ENCODE assay signal across 16 mouse cellular contexts in genomic region chr1:152549061-152549738, GRCm38 (mm10).
DNase-seq lines count a peak whose midpoint lies in the region; ATAC-seq and TF ChIP-seq lines count a peak whose summit lies in the region.
"Had no signal": no experiment of that assay in that cellular context is flagged by ENCODE, and none has a peak within 500 bp of the region (broad histone marks: within the 10 kb centered on the region; RNA-seq: fewer than 3 reads in every experiment).

No protein-coding gene starts in this region.

- 76% methylated on average over 13 of the region's 13 CpGs for WGBS in kidney, adult 2 months
- 45% methylated on average over 13 of the region's 13 CpGs for WGBS in lung, embryonic 15.5 days
- WGBS in limb, embryonic 14.5 days = 25% methylated on average over 13 of the region's 13 CpGs

- DNase-seq in kidney, adult 2 months = no peak
- DNase-seq in kidney, adult 11 months = no peak
- no peak for DNase-seq in lung, adult 18-20 months
- peak; percentile 53 for DNase-seq in limb, embryonic 14.5 days (ENCODE audit: low spot score)
- DNase-seq in embryo, embryonic 9.5 days (ENCODE audit: extremely low spot score) = no peak
- DNase-seq: cerebellum, adult 9-10 months; gastrocnemius, postnatal 25 days had no signal

- no peak for TF ChIP-seq POLR2A in kidney, adult 2 months (IDR thresholded peaks at IDR 0.05; ENCODE audit: low read depth, low read length)
- no peak for TF ChIP-seq POLR2A in limb, embryonic 14.5 days (IDR thresholded peaks at IDR 0.05; ENCODE audit: borderline replicate concordance, extremely low read depth, insufficient read depth, insufficient read length)

- no peak overlapping the region for H3K9ac ChIP-seq in lung, embryonic 15.5 days
- no peak overlapping the region for H3K9ac ChIP-seq in limb, embryonic 14.5 days (ENCODE audit: low read depth, low read length, severe bottlenecking)
- H3K9ac ChIP-seq: forebrain, embryonic 13.5 days; liver, embryonic 14.5 days; midbrain, embryonic 15.5 days had no signal

- peaks cover 7% of the 10 kb centered on the region; the same call in 1 of the 2 replicates for H3K4me1 ChIP-seq in kidney, adult 2 months (ENCODE audit: control insufficient read depth, insufficient read depth, low read length)
- H3K4me1 ChIP-seq in lung, embryonic 15.5 days = peaks cover 27% of the 10 kb centered on the region
- peaks cover 46% of the 10 kb centered on the region for H3K4me1 ChIP-seq in limb, embryonic 14.5 days (ENCODE audit: control insufficient read depth, insufficient read depth, low read length)
- H3K4me1 ChIP-seq: forebrain, embryonic 13.5 days; megakaryocyte, embryonic 14.5 days; midbrain, embryonic 15.5 days had no signal

- H3K27ac ChIP-seq in kidney, adult 2 months (ENCODE audit: insufficient read depth, low read depth, low read length) = peak overlapping the region; percentile 20; the same call in 1 of the 2 replicates
- H3K27ac ChIP-seq in lung, embryonic 15.5 days = peak overlapping the region; percentile 62
- H3K27ac ChIP-seq in limb, embryonic 14.5 days (replicated peaks; ENCODE audit: low read depth, low read length) = peak overlapping the region; percentile 54
- H3K27ac ChIP-seq: forebrain, embryonic 13.5 days; hindbrain, postnatal 0 days; liver, embryonic 14.5 days; midbrain, embryonic 15.5 days had no signal

- peaks cover 16% of the 10 kb centered on the region; the same call in 1 of the 2 replicates for H3K36me3 ChIP-seq in kidney, adult 2 months (ENCODE audit: control insufficient read depth, insufficient read depth, low read length)
- H3K36me3 ChIP-seq in lung, embryonic 15.5 days = peaks cover 16% of the 10 kb centered on the region
- H3K36me3 ChIP-seq in limb, embryonic 14.5 days (ENCODE audit: control insufficient read depth, insufficient read depth, low read length) = peaks cover 25% of the 10 kb centered on the region
- H3K36me3 ChIP-seq: G1E; midbrain, embryonic 15.5 days had no signal

- peak; percentile 70; the same call in 1 of the 2 replicates for ATAC-seq in lung, embryonic 15.5 days (ENCODE audit: borderline replicate concordance, extremely low read depth, low FRiP score, low TSS enrichment)
- peak; percentile 77 for ATAC-seq in limb, embryonic 14.5 days (ENCODE audit: low FRiP score, low read depth)
- no peak for ATAC-seq in megakaryocyte, adult 5-6 weeks (ENCODE audit: poor library complexity, severe bottlenecking)
- ATAC-seq: CD4-positive, CD25-positive, alpha-beta regulatory T cell, adult 4 months; forebrain, embryonic 13.5 days; hindbrain, postnatal 0 days; midbrain, embryonic 15.5 days had no signal

- no peaks in the 10 kb centered on the region for H3K27me3 ChIP-seq in kidney, adult 2 months (replicated peaks; ENCODE audit: control insufficient read depth, insufficient read depth, low read length)
- no peaks in the 10 kb centered on the region for H3K27me3 ChIP-seq in lung, embryonic 15.5 days
- H3K27me3 ChIP-seq in limb, embryonic 14.5 days (ENCODE audit: control insufficient read depth, insufficient read depth, low read length) = no peaks in the 10 kb centered on the region
- H3K27me3 ChIP-seq: forebrain, embryonic 13.5 days; midbrain, embryonic 15.5 days had no signal

- no peak overlapping the region for H3K4me3 ChIP-seq in kidney, adult 2 months (ENCODE audit: insufficient read depth, low read depth, low read length)
- H3K4me3 ChIP-seq in lung, embryonic 15.5 days = no peak overlapping the region
- no peak overlapping the region for H3K4me3 ChIP-seq in limb, embryonic 14.5 days (replicated peaks; ENCODE audit: low read length)
- H3K4me3 ChIP-seq: forebrain, embryonic 13.5 days; megakaryocyte, embryonic 14.5 days; midbrain, embryonic 15.5 days had no signal

- no peak overlapping the region for H3K4me2 ChIP-seq in lung, embryonic 15.5 days
- H3K4me2 ChIP-seq in limb, embryonic 14.5 days (replicated peaks; ENCODE audit: low read depth, low read length, severe bottlenecking) = no peak overlapping the region
- H3K4me2 ChIP-seq: forebrain, embryonic 13.5 days; midbrain, embryonic 15.5 days had no signal

- no peaks in the 10 kb centered on the region for H3K9me3 ChIP-seq in lung, embryonic 15.5 days
- H3K9me3 ChIP-seq in limb, embryonic 14.5 days (ENCODE audit: control insufficient read depth, low read length) = no peaks in the 10 kb centered on the region
- H3K9me3 ChIP-seq: forebrain, embryonic 13.5 days; midbrain, embryonic 15.5 days had no signal

- no peak for TF ChIP-seq CTCF in kidney, adult 2 months (conservative IDR thresholded peaks at IDR 0.05; ENCODE audit: insufficient read depth, insufficient read length, low read depth, low read length)
